Mouse (Mus musculus): Measurements from ENCODE around the gene Olfr1249. TPM values are rescaled to one million over a fixed set of nuclear protein-coding genes. Genes with fewer than 3 reads are reported as not detected.

Gene Olfr1249
- total RNA-seq (2023; ENCODE audit: inconsistent age): not detected in 4 replicates

DNA sequence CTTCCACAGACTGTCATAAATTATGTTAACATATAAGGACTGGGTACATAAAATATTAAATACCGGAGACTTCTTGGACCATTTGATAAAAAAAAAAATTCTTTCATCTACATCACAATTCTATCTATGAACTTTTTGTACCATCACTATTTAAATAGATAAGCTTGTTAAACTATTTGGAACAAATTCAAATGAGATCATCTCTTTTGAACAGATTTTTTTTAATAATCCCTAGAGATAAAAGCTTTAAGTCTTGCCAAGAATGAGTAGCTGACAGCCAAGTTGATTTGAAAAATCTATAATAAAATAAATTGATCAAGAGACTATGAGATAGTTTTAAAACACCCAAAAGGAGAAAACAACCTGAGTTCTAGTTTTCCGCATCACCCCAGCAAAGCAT lies at the start of gene Olfr1249:
Olfr1249 (minus strand) TSS at position 101 of the 400 bp plus-strand sequence.

DNA sequence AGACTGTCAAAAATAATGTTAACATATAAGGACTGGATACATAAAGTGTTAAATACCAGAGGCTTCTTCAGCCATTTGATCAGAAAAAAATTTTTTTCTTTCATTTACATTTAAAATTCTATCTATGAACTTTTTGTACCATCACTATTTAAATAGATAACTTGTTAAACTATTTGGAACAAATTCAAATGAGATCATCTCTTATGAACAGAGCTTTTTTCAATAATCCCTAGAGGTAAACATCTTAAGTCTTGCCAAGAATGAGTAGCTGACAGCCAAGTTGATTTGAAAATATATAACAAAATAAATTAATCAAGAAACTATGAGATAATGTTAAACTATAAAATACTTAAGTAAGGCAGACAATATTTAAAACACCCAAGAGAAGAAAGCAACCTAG lies 37.1 kb upstream of the Olfr1249 start, which contains the start of gene Olfr1251:
Olfr1251 (minus strand) TSS at position 101 of the 400 bp plus-strand sequence.

DNA sequence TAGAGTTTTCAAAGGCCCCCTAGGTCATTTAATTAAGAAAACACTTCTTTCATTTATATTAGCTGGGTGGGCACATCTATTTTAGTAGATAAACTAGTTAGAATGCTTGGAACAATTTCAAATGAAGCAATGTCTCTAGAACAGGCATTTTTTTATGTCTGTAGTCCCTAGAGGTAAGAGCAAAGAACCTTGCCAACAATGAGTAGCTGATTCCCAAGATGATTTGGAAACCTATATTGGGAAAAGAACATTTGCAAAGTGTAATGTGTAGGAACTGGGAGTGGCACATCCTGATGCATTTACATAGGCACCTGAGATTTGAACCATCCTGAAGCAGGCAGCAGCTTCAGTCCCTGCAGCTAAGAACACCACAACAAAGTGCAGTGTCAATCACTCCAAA lies 26.6 kb upstream of the Olfr1249 start, which contains the start of gene Olfr1250:
Olfr1250 (minus strand) TSS at position 101 of the 400 bp plus-strand sequence.

DNA sequence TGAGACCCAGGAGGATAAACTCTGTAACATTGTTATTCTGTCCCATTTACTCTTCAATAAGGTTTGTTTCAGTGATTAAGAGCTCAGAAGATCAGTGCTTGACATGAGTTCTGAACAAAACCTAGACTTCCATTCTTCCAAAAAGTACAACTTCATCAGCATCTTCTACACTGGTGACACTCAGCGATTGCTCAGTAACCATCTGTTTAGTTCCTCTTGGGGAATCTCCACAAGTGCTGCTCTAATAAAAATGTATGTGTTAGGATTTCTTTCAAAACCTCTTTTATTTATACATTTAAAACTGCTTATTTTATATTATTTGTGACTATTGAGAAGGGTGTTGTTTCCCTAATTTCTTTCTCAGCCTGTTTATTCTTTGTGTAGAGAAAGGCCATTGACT lies 16.6 kb downstream of the Olfr1249 start, which contains the start of gene Olfr1248:
Olfr1248 (minus strand) TSS at position 101 of the 400 bp plus-strand sequence.

DNA sequence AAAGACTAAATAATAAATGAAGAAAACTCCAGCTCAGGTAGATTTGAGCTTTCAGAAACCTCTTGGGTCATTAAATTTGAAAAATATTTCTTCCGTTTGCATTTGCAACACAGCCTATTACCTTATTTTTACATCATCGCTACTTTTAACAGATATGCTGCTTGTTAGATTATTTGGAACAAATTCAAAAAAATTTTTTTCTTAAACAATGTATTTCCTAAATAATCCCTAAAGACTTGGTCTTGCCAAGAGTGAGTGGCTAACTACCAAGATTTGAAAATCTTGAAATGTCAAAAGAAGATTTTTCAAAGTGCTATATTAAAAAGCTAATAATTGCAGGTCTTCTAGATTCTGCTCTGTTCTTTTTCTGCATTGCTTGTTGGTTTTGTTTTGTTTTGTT lies 20.8 kb downstream of the Olfr1249 start, which contains the start of gene Olfr1247:
Olfr1247 (minus strand) TSS at position 101 of the 400 bp plus-strand sequence.

DNA sequence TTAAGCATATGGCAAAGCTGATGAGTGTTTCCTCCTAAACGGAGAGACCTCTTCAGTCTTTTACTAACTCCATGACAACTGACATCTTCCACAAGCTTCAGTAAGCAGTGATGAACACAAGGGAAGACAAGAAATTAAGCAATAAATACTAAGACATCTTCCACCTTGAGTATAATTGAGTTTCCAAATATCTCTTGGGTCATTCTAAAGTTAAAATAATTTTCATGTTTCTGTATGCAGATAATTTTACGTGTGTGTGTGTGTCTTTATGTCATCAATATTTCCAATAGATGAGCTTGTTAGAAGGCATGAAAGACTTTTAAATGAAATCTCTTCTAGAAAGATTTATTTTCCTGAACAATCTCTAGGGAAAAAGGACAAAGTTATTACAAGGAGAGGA lies 41.7 kb downstream of the Olfr1249 start, which contains the start of gene Olfr1246:
Olfr1246 (minus strand) TSS at position 101 of the 400 bp plus-strand sequence.

Other genes starting within 250 kb of the Olfr1249 start
- 0.09 TPM in 1 of 4 replicates, not detected in the others for gene Olfr1238, start 225.3 kb downstream of the Olfr1249 start, total RNA-seq (2023; ENCODE audit: inconsistent age)
- gene Olfr1239, start 214.6 kb downstream of the Olfr1249 start, total RNA-seq (2023; ENCODE audit: inconsistent age): not detected in 4 replicates
- not detected in 4 replicates for gene Olfr1240, start 192.0 kb downstream of the Olfr1249 start, total RNA-seq (2023; ENCODE audit: inconsistent age)
- gene Olfr1241, start 147.9 kb downstream of the Olfr1249 start, total RNA-seq (2023; ENCODE audit: inconsistent age): not detected in 4 replicates
- gene Olfr1242, start 136.6 kb downstream of the Olfr1249 start, total RNA-seq (2023; ENCODE audit: inconsistent age): not detected in 4 replicates
- not detected in 4 replicates for gene Olfr1243, start 103.5 kb downstream of the Olfr1249 start, total RNA-seq (2023; ENCODE audit: inconsistent age)
- not detected in 4 replicates for gene Olfr1245, start 56.5 kb downstream of the Olfr1249 start, total RNA-seq (2023; ENCODE audit: inconsistent age)
- gene Olfr1246, start 41.8 kb downstream of the Olfr1249 start, total RNA-seq (2023; ENCODE audit: inconsistent age): not detected in 4 replicates
- gene Olfr1247, start 20.9 kb downstream of the Olfr1249 start, total RNA-seq (2023; ENCODE audit: inconsistent age): 0.12 TPM in 1 of 4 replicates, not detected in the others
- not detected in 4 replicates for gene Olfr1248, start 16.7 kb downstream of the Olfr1249 start, total RNA-seq (2023; ENCODE audit: inconsistent age)
- gene Olfr1250, start 26.5 kb upstream of the Olfr1249 start, total RNA-seq (2023; ENCODE audit: inconsistent age): not detected in 4 replicates
- not detected in 4 replicates for gene Olfr1251, start 37.0 kb upstream of the Olfr1249 start, total RNA-seq (2023; ENCODE audit: inconsistent age)
- not detected in 4 replicates for gene Olfr1252, start 90.0 kb upstream of the Olfr1249 start, total RNA-seq (2023; ENCODE audit: inconsistent age)
- gene Olfr1253, start 122.1 kb upstream of the Olfr1249 start, total RNA-seq (2023; ENCODE audit: inconsistent age): not detected in 4 replicates
- gene Olfr1254, start 158.6 kb upstream of the Olfr1249 start, total RNA-seq (2023; ENCODE audit: inconsistent age): not detected in 4 replicates
- gene Olfr1255, start 177.1 kb upstream of the Olfr1249 start, total RNA-seq (2023; ENCODE audit: inconsistent age): not detected in 4 replicates
- not detected in 4 replicates for gene Olfr1256, start 206.6 kb upstream of the Olfr1249 start, total RNA-seq (2023; ENCODE audit: inconsistent age)
- gene Olfr48, start 213.2 kb upstream of the Olfr1249 start, total RNA-seq (2023; ENCODE audit: inconsistent age): not detected in 4 replicates
- not detected in 4 replicates for gene Olfr1257, start 243.5 kb upstream of the Olfr1249 start, total RNA-seq (2023; ENCODE audit: inconsistent age)